Mouse (Mus musculus) kidney, adult 2 months (tissue): Measurements from ENCODE around the gene Gar1. TPM values are rescaled to one million over a fixed set of nuclear protein-coding genes. Genes with fewer than 3 reads are reported as not detected.
A peak's percentile ranks its signal among the peaks of the same experiment; 100 is the strongest.

Source experiments
- DNase-seq: peaks from one replicate; pipeline ENCODE4 v3.0.0; 2021
- H3K27ac ChIP-seq: fragments of 200-500 bp; 2 replicates; pipeline ENCODE4 v1.5.1; 2012; ENCODE audit warnings: low read depth, low read length, control low read depth, inconsistent platforms; ENCODE audit not compliant: insufficient read depth
- H3K27me3 ChIP-seq: fragments of 200-500 bp; replicated peaks from 2 replicates; pipeline ENCODE4 v1.6.1; 2012; ENCODE audit warnings: mild to moderate bottlenecking, moderate library complexity, low read length, inconsistent platforms; ENCODE audit not compliant: control insufficient read depth, insufficient read depth
- H3K36me3 ChIP-seq: fragments of 200-500 bp; 2 replicates; pipeline ENCODE4 v1.6.1; 2012; ENCODE audit warnings: mild to moderate bottlenecking, moderate library complexity, low read length, inconsistent platforms; ENCODE audit not compliant: control insufficient read depth, insufficient read depth
- H3K4me1 ChIP-seq: fragments of 200-500 bp; 2 replicates; pipeline ENCODE4 v1.6.1; 2011; ENCODE audit warnings: low read length; ENCODE audit not compliant: control insufficient read depth, insufficient read depth
- H3K4me3 ChIP-seq: fragments of 200-500 bp; 2 replicates; pipeline ENCODE4 v1.5.1; 2011; ENCODE audit warnings: mild to moderate bottlenecking, low read depth, low read length, control low read depth; ENCODE audit not compliant: insufficient read depth
- CTCF ChIP-seq: fragments of 200-500 bp; conservative IDR thresholded peaks from 2 replicates; pipeline ENCODE4 v1.5.1; 2011; ENCODE audit warnings: low read depth, mild to moderate bottlenecking, control low read depth, low read length, moderate library complexity, mixed read lengths; ENCODE audit not compliant: insufficient read depth, insufficient read length
- POLR2A ChIP-seq: fragments of 200-500 bp; IDR thresholded peaks from one replicate; pipeline ENCODE4 v1.6.1; 2011; ENCODE audit warnings: low read depth, low read length, control low read depth
- WGBS: fragments of 180-500 bp; shearing (Covaris S2); methylation state at CpG from one replicate; pipeline ENCODE4 v1.1.7; 2018; 5-methylcytosine and 5-hydroxymethylcytosine counted together
- polyA plus RNA-seq: library from polyadenylated mRNA; depleted of rRNA; stranded (reverse); fragments of >200 nt; gene quantifications from 2 replicates; pipeline ENCODE4 v1.2.3, GENCODE M21; 2012

The Gar1 gene
- polyA plus RNA-seq, 1 experiment, result 28.6 TPM

DNA sequence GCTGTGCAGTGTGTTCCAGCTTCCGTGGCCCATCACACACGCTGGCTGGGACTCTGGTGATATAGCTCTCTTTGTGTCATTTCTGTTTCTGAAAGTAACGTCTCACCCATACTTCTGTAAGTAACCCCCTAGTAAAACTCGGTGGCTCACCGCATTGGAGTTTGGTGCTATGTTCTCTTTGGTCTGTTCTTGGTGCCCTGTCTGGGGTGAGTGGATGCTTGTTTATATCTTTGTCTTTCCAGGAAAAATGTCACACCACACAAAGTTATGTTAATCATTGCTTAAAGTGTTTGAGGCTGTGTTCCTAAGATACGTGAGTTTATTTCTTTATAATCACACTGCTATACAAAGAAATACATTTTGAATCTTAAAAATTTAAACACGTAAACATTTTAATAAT, 15.7 kb upstream of the Gar1 start:
- H3K4me3 ChIP-seq, result no peak overlapping the region
- 62% methylated on average over 7 of the region's 7 CpGs for WGBS
- DNase-seq, result no peak
- H3K36me3 ChIP-seq, result no peaks in the 10 kb centered on the region
- no peak for TF ChIP-seq POLR2A
- TF ChIP-seq CTCF, result no peak
- no peak overlapping the region for H3K27ac ChIP-seq
- H3K27me3 ChIP-seq, result no peaks in the 10 kb centered on the region
- H3K4me1 ChIP-seq, result no peaks in the 10 kb centered on the region

DNA sequence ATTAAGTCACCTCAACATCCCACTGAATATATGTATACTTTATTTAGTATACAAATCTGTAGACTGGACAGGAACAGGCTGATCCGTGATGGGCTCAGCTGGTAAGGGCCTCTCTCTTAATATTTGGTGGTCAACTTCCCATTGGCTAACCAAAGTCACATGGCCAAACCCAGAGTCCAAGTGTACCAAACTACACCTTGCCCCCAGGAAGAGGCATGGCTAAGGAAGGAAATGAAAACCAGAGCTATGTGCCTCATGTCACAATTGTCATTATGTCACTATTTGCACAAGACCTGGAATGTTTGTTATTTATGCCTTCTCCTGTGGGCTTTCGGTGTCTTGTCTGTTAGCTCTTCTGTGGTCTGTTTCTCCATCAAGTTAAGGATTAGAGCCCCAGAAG, 14.7 kb upstream of the Gar1 start:
- WGBS, result 88% methylated on average over 2 of the region's 2 CpGs
- TF ChIP-seq POLR2A (no peak), CTCF (no peak)
- no peak for DNase-seq

DNA sequence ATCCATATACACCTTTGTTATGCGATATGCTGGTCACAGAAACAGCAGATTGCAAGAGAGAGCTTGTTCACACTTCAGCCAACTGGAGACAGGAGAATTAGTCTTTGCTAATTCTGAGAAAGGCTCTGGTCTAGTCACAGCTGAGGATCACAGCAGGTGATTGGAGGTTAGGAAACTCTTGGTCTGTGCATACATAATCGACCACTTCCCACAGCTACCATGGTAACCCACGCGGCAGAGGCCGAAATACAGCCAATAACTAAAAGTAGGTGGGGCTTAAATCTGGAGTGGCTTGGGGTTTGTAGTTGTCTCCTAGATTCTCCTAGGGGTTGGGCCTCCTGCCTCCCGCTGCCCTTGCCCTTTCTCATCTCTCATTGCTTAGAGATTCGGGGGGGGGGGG, 6.8 kb upstream of the Gar1 start:
- TF ChIP-seq CTCF (no peak), POLR2A (no peak)
- H3K36me3 ChIP-seq, result no peaks in the 10 kb centered on the region
- H3K27me3 ChIP-seq, result no peaks in the 10 kb centered on the region
- H3K4me1 ChIP-seq, result 0 out of 2 replicates have a peak, but pooled peaks cover 2% of the 10 kb centered on the region
- WGBS, result 65% methylated on average over 7 of the region's 7 CpGs
- no peak overlapping the region for H3K27ac ChIP-seq
- no peak overlapping the region for H3K4me3 ChIP-seq
- DNase-seq, result no peak

More for the DNA sequence above, 14.7 kb upstream of the Gar1 start:
- no peaks in the 10 kb centered on the region for H3K4me1 ChIP-seq
- no peak overlapping the region for H3K27ac ChIP-seq
- H3K4me3 ChIP-seq, result no peak overlapping the region
- H3K27me3 ChIP-seq, result no peaks in the 10 kb centered on the region
- no peaks in the 10 kb centered on the region for H3K36me3 ChIP-seq

DNA sequence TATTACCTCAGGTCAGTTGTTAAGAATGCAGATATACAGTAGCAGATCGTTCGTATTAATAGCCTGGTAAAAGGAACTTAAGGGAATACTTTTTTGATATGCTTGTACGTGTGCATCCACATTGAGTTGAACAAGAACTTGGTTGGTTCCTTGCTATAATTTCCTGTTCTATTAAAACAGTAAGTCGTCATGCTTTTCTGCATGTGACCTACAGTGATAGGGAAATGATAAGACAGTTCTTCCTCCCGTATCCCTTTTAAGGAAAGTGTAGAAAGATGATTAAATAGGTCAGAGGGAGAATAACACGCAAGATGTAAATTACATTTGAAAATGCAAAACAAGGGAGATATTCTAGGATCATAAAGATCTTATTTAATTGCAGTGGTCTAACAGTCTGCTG, 5.8 kb upstream of the Gar1 start:
- H3K27ac ChIP-seq, result no peak overlapping the region
- H3K4me1 ChIP-seq, result 0 out of 2 replicates have a peak, but pooled peaks cover 2% of the 10 kb centered on the region
- no peak for DNase-seq
- no peaks in the 10 kb centered on the region for H3K27me3 ChIP-seq
- no peak overlapping the region for H3K4me3 ChIP-seq
- TF ChIP-seq CTCF (no peak), POLR2A (no peak)
- 70% methylated on average over 6 of the region's 6 CpGs for WGBS
- H3K36me3 ChIP-seq, result no peaks in the 10 kb centered on the region

DNA sequence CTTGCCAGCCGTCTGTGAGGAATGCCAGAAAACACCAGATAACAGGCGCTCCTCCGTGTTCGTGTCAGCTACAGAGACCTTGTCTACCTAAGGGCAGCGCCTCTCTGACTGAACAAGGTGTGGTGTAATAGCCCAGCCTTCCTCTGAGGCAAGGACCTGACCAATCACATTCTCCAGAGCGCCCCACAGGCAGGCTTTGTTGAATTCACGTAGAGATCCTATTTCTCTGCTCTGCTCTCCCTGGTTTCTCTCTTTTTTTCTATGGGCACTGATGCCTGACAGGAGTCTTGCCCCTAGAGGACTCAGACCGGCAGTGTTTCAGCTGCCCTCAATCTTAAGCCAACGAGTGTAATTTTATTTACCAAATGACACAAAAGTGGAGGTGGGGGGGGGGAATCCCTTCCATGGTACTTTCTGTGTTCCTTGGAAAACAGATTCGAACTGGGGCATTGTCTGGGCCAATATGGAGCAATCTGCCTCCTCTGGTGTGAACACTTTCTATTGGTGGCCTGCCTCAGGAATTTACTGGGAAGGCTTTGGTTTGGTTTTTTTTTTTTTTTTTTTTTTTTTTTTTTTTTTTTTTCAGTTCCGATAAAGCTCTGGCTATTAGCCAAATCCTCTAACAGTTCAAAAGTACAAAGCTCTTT, 5.0 kb upstream of the Gar1 start:
- TF ChIP-seq POLR2A (no peak), CTCF (0 out of 2 replicates have a peak, but pooled peaks have one; percentile 16)
- no peaks in the 10 kb centered on the region for H3K36me3 ChIP-seq
- WGBS, result 6% methylated on average over 11 of the region's 11 CpGs
- H3K27ac ChIP-seq, result peak overlapping the region; percentile 37; the same call in 1 of the 2 replicates
- 0 out of 2 replicates have a peak, but pooled peaks cover 2% of the 10 kb centered on the region for H3K4me1 ChIP-seq
- no peak overlapping the region; the same call in 1 of the 2 replicates for H3K4me3 ChIP-seq
- DNase-seq, result peak; percentile 75
- no peaks in the 10 kb centered on the region for H3K27me3 ChIP-seq

DNA sequence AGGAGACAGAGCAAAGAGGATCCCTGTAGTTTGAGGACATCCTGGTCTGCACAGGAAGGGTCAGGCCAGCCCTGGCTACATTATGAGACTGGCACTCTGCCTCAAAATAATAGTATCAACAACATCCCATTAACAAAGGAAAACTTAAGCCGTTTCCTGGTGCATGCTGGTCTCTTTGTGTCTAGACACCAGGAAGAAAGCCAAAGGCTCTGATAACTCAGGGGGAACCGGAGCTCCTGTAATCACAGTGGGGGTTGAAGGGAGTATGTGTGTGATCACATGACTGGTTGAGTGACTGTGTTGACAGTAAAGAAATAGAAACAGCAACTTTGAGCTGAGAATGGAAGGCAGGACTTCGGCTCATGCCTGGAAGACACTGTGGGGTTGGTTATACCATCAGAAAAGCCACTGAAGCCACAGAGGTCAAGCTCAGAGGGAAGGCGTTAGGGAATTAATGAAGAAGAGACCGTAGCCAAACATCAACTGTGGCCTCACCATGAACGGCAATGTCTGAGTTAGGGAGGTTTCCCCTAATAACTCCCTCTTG, 4.3 kb upstream of the Gar1 start, which contains the start of gene Cfi:
Cfi (plus strand) TSS at position 497 of the 547 bp plus-strand sequence.
- 30% methylated on average over 6 of the region's 6 CpGs for WGBS
- Histone ChIP-seq H3K36me3 (no peaks in the 10 kb centered on the region), H3K27me3 (no peaks in the 10 kb centered on the region), H3K4me3 (no peak within 1 kb of the TSS; the same call in 1 of the 2 replicates), H3K27ac (peak within 1 kb of the TSS; percentile 37; the same call in 1 of the 2 replicates), H3K4me1 (0 out of 2 replicates have a peak, but pooled peaks cover 2% of the 10 kb centered on the region)
- no peak for DNase-seq
- TF ChIP-seq POLR2A (no peak), CTCF (no peak)

DNA sequence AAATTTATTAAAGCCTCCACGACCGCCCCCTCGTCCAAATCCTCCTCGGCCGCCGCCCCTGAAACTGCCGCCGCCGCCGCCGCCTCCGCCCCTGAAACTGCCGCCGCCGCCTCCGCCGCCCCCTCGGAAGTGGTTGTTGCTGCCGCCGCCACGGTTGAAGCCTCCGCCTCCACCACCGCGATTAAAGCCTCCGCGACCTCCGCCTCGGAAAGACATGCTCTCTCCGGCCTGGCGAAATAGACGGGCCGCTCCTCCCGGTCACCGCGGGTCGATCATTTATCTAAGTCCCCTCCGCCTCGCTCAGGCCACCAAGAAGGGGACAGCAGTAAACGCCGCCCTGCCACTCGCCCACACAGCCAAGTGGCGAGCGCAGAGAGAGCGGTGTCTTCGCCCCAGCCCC, 570 bp downstream of the Gar1 start:
- Histone ChIP-seq H3K4me1 (peaks cover 3% of the 10 kb centered on the region; the same call in 1 of the 2 replicates), H3K4me3 (peak overlapping the region; percentile 89), H3K27ac (no peak overlapping the region), H3K27me3 (no peaks in the 10 kb centered on the region), H3K36me3 (no peaks in the 10 kb centered on the region)
- WGBS, result under 1% methylated on average over 45 of the region's 45 CpGs
- no peak for TF ChIP-seq CTCF
- TF ChIP-seq POLR2A, result no peak
- no peak for DNase-seq
